Mouse (Mus musculus): ENCODE measurements around the gene Ssxb8.
A peak's percentile ranks its signal among the peaks of the same experiment; 100 is the strongest.
"Not testable (repeated sequence)": the region's sequence is repeated elsewhere in the genome, so short reads cannot be mapped to it uniquely, and the experiment has no call there.

Ssxb8 gene

GRCm38 (mm10) chrX:8690744-8691143 lies at the start of gene Ssxb8:
Gene Ssxb8, minus strand, starts transcription at chrX:8690844.
- not testable (repeated sequence) for DNase-seq (ENCODE audit: low spot score)

- peak; percentile 53 for DNase-seq (ENCODE audit: low spot score)
Observed at GRCm38 (mm10) chrX:8732907-8733306, 42.3 kb upstream of the Ssxb8 start.

DNA sequence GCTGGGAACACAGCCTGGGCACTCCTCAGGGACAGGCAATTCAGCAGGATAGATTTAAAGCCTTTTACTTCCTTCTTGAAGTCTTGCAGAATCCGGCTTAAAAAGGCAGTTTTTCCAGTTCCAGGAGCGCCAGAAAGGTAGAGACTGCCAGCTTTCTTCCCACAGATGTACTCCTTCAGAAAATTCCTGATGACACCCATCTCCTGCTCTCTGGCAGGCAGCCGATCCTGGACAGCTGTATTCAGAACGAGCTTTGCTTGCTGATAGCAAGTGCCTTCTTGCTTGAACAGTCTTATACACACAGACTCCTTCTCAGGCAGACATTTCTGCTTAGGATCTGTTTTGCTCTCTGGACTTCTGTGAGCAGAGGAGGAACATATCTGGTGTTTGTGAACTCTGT lies 27.6 kb downstream of the Ssxb8 start:
- no peak for DNase-seq (ENCODE audit: low spot score)
